Mouse (Mus musculus): ENCODE measurements around the gene Ret. TPM values are rescaled to one million over a fixed set of nuclear protein-coding genes. Genes with fewer than 3 reads are reported as not detected.

Gene Ret
- polyA plus RNA-seq, 1 experiment from 2014 or later = 17.0 TPM

DNA sequence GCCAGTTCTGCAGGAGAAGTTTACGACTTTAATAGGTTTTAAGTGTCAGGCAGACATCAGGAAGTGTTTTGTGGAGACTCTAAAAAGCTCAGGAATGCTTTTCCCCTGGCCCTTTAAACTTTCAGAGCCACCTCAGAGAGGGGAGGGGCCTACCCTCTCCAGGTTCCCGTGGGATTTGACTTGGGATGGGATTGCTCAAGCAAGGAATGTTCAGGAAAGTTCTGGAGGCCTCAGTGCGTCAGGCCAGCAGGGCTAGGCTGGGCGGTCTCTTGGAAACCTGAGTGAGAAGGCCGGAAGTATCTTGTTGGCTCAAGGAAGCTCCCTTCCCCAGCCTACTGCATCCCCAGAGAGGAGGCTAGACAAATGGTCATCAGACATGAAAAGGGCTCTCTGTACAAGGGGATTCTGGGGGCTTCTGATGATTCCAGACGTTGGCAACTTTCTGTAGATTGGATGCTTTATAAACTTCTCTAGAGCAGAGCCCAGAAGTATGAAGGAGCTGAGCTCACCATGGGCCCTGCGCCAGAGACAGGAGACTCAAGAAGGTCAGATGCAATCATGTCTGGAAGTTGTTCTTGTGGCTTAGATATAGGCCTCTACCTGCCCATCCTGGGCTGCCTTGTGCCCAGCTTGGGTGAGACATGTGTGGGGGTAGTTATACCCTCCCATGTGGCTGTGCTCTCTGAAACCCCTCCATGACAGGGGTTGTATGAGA is 7.8 kb upstream of the Ret start:
- no peak overlapping the region for H3K9ac ChIP-seq
- ATAC-seq (ENCODE audit: low FRiP score) = no peak
- H3K4me1 ChIP-seq (replicated peaks; ENCODE audit: control insufficient read depth, insufficient read depth, low read length) = no peaks in the 10 kb centered on the region
- H3K36me3 ChIP-seq (replicated peaks; ENCODE audit: control insufficient read depth, insufficient read depth) = no peaks in the 10 kb centered on the region
- 58% methylated on average over 7 of the region's 7 CpGs for WGBS
- no peak overlapping the region for H3K27ac ChIP-seq
- no peak overlapping the region for H3K4me2 ChIP-seq (replicated peaks)
- no peak overlapping the region for H3K4me3 ChIP-seq (replicated peaks; ENCODE audit: low read length)
- no peaks in the 10 kb centered on the region for H3K27me3 ChIP-seq (ENCODE audit: control insufficient read depth, insufficient read depth, low read length)
- DNase-seq (ENCODE audit: low spot score) = no peak
- H3K9me3 ChIP-seq (ENCODE audit: control insufficient read depth, low read length) = no peaks in the 10 kb centered on the region

DNA sequence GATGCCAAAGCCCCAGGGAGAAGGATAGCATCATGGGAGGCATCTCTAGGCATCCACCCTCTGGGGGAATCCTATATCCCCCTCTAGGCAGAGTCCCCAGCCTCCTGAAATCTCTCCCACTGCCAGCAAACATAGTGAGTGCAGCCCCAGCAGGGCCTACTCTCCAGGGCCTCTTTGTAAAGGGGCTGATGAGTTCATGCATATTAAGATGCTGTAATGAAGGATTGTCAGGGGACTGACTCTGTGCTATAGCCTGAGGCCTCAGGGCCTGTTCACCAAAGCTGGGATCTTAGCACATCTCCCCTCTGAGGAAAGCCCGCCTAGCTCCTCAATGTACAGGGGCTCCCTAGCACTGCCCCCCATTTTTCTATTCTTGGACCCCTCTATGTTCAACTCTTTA is 6.6 kb upstream of the Ret start:
- H3K9me3 ChIP-seq (ENCODE audit: control insufficient read depth, low read length) = no peaks in the 10 kb centered on the region
- ATAC-seq (ENCODE audit: low FRiP score) (no peak), DNase-seq (ENCODE audit: low spot score) (no peak)
- no peak overlapping the region for H3K9ac ChIP-seq
- WGBS = 62% methylated on average over 1 of the region's 1 CpGs
- no peaks in the 10 kb centered on the region for H3K36me3 ChIP-seq (replicated peaks; ENCODE audit: control insufficient read depth, insufficient read depth)
- no peak overlapping the region for H3K4me3 ChIP-seq (replicated peaks; ENCODE audit: low read length)
- H3K4me2 ChIP-seq (replicated peaks) = no peak overlapping the region
- peaks cover 6% of the 10 kb centered on the region for H3K27me3 ChIP-seq (ENCODE audit: control insufficient read depth, insufficient read depth, low read length)
- H3K4me1 ChIP-seq (replicated peaks; ENCODE audit: control insufficient read depth, insufficient read depth, low read length) = no peaks in the 10 kb centered on the region
- no peak overlapping the region for H3K27ac ChIP-seq

DNA sequence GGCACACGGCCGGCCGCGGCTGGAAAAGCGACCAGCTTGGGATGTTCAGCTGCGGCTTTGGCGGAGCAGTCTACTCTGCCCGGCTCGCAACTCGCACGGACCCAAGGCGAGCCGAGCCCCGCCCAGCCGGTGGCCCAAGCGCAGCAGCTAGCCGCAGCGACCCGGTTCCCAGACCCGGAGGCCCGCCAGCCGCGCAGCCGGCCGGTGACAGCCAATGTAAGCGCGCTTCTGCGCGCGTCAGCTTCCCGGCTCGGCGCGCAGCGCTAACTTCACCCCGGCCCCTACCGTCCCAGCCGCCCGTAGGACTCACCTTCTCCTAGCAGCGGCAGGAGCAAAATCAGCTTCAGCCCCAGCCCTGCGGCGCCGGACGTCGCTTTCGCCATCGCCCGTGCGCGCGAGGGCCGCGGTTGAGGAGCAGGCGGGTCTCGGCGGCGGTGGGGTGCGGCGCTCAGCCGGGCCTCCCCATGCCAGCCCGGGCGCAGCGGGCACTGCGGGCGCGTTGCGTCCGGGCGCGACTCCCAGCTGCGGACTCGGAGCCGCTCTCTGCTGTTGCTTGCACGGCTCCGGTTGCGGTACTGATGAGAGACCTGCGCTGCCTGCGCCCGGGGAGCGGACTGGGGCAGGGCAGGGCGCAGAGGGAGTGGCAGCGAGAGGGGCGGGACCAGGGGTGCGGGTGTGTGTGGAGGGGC is 623 bp downstream of the Ret start:
- H3K27me3 ChIP-seq (ENCODE audit: control insufficient read depth, insufficient read depth, low read length) = peaks cover 36% of the 10 kb centered on the region
- 0 out of 2 replicates have a peak, but pooled peaks cover 5% of the 10 kb centered on the region for H3K4me1 ChIP-seq (replicated peaks; ENCODE audit: control insufficient read depth, insufficient read depth, low read length)
- peak; percentile 28 for DNase-seq (ENCODE audit: low spot score)
- peak overlapping the region; percentile 62 for H3K9ac ChIP-seq
- no peaks in the 10 kb centered on the region for H3K36me3 ChIP-seq (replicated peaks; ENCODE audit: control insufficient read depth, insufficient read depth)
- H3K4me2 ChIP-seq (replicated peaks) = peak overlapping the region; percentile 93
- peak overlapping the region; percentile 58 for H3K4me3 ChIP-seq (replicated peaks; ENCODE audit: low read length)
- peak; percentile 45 for ATAC-seq (ENCODE audit: low FRiP score)
- no peaks in the 10 kb centered on the region for H3K9me3 ChIP-seq (ENCODE audit: control insufficient read depth, low read length)
- WGBS = under 1% methylated on average over 84 of the region's 84 CpGs
- peak overlapping the region; percentile 17; the same call in 1 of the 2 replicates for H3K27ac ChIP-seq

DNA sequence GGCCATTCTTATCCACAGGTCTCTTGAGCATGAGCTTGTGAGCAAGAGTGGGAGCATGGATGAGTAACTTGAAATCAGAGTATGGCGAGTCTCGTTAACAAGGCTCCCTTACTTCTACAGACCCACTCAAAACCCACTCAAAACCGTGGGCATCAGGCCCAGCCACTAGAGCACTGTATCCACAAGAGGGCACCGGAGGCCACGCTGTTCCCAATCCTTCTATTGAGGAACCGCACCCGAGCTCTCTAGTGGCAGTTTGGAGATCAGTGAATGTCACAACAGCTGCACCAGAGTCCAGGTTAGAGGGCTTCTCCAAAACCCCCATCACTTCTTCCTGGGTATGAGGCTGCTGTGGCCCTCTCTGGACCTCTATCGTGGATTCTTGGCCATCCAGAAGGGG is 2.4 kb downstream of the Ret start:
- Histone ChIP-seq H3K4me3 (replicated peaks; ENCODE audit: low read length) (no peak overlapping the region; the same call in 1 of the 2 replicates), H3K4me1 (replicated peaks; ENCODE audit: control insufficient read depth, insufficient read depth, low read length) (0 out of 2 replicates have a peak, but pooled peaks cover 5% of the 10 kb centered on the region), H3K36me3 (replicated peaks; ENCODE audit: control insufficient read depth, insufficient read depth) (no peaks in the 10 kb centered on the region), H3K9ac (no peak overlapping the region), H3K4me2 (replicated peaks) (peak overlapping the region; percentile 93; the same call in 1 of the 2 replicates), H3K27me3 (ENCODE audit: control insufficient read depth, insufficient read depth, low read length) (peaks cover 36% of the 10 kb centered on the region), H3K27ac (no peak overlapping the region), H3K9me3 (ENCODE audit: control insufficient read depth, low read length) (no peaks in the 10 kb centered on the region)
- ATAC-seq (ENCODE audit: low FRiP score) = no peak
- peak; percentile 79 for DNase-seq (ENCODE audit: low spot score)
- WGBS = 31% methylated on average over 8 of the region's 8 CpGs

DNA sequence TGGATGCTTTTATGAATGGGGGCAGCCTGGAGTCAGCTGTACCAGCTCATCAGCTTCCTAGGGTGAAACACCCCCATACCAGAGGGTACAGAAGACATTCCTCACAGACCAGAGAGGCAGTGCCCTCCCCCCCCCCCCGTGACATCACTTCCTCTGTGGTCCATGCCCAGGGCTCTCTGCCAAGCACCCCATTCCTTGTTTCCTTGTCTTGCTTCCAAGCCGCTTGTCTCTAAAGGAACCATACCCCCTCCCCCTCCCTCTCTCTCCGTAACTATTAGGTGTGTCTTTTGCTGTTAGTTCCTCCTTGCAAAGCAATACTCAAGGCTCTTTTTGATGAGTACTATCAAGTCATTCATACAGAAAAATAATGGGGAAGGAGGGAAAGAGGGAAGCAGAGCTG is 4.6 kb downstream of the Ret start:
- Histone ChIP-seq H3K9me3 (ENCODE audit: control insufficient read depth, low read length) (no peaks in the 10 kb centered on the region), H3K4me2 (replicated peaks) (no peak overlapping the region), H3K4me3 (replicated peaks; ENCODE audit: low read length) (no peak overlapping the region), H3K36me3 (replicated peaks; ENCODE audit: control insufficient read depth, insufficient read depth) (no peaks in the 10 kb centered on the region), H3K27ac (no peak overlapping the region), H3K9ac (no peak overlapping the region), H3K27me3 (ENCODE audit: control insufficient read depth, insufficient read depth, low read length) (peaks cover 18% of the 10 kb centered on the region), H3K4me1 (replicated peaks; ENCODE audit: control insufficient read depth, insufficient read depth, low read length) (0 out of 2 replicates have a peak, but pooled peaks cover 3% of the 10 kb centered on the region)
- ATAC-seq (ENCODE audit: low FRiP score) (no peak), DNase-seq (ENCODE audit: low spot score) (no peak)
- 49% methylated on average over 2 of the region's 3 CpGs for WGBS

GRCm38 (mm10) chr6:118192199-118192598 is 5.3 kb downstream of the Ret start:
- no peak overlapping the region for H3K27ac ChIP-seq
- H3K4me3 ChIP-seq (replicated peaks; ENCODE audit: low read length) = no peak overlapping the region
- H3K36me3 ChIP-seq (replicated peaks; ENCODE audit: control insufficient read depth, insufficient read depth) = no peaks in the 10 kb centered on the region
- no peak overlapping the region for H3K9ac ChIP-seq
- H3K4me2 ChIP-seq (replicated peaks) = no peak overlapping the region
- DNase-seq (ENCODE audit: low spot score) (no peak), ATAC-seq (ENCODE audit: low FRiP score) (no peak)
- WGBS = 66% methylated on average over 4 of the region's 4 CpGs
- no peaks in the 10 kb centered on the region for H3K4me1 ChIP-seq (replicated peaks; ENCODE audit: control insufficient read depth, insufficient read depth, low read length)
- no peaks in the 10 kb centered on the region for H3K9me3 ChIP-seq (ENCODE audit: control insufficient read depth, low read length)
- H3K27me3 ChIP-seq (ENCODE audit: control insufficient read depth, insufficient read depth, low read length) = peaks cover 13% of the 10 kb centered on the region

DNA sequence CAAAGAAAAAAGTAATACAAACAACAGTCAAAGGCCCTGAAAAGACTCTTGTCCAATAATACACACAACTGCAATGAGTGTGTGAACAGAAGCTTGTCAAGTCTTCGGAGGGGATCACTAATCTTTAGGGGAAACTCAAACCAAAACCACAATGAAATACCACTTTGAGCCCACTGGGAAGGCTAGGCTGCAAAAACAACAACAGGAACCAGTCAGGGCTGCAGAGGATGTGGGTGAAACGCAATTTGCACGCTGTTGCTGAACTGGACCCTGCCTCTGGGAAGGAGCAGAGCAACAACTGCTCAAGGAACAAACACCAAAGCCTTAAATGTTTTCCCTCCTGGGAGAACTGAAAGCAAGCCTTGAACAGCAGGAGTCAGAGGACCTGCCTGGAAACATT is 7.8 kb downstream of the Ret start:
- H3K4me2 ChIP-seq (replicated peaks) = no peak overlapping the region
- DNase-seq (ENCODE audit: low spot score) (no peak), ATAC-seq (ENCODE audit: low FRiP score) (no peak)
- H3K9ac ChIP-seq = no peak overlapping the region
- H3K27me3 ChIP-seq (ENCODE audit: control insufficient read depth, insufficient read depth, low read length) = peaks cover 1% of the 10 kb centered on the region; the same call in 1 of the 2 replicates
- no peak overlapping the region for H3K4me3 ChIP-seq (replicated peaks; ENCODE audit: low read length)
- no peak overlapping the region for H3K27ac ChIP-seq
- WGBS = 69% methylated on average over 3 of the region's 3 CpGs
- H3K4me1 ChIP-seq (replicated peaks; ENCODE audit: control insufficient read depth, insufficient read depth, low read length) = no peaks in the 10 kb centered on the region
- H3K36me3 ChIP-seq (replicated peaks; ENCODE audit: control insufficient read depth, insufficient read depth) = no peaks in the 10 kb centered on the region
- no peaks in the 10 kb centered on the region for H3K9me3 ChIP-seq (ENCODE audit: control insufficient read depth, low read length)

DNA sequence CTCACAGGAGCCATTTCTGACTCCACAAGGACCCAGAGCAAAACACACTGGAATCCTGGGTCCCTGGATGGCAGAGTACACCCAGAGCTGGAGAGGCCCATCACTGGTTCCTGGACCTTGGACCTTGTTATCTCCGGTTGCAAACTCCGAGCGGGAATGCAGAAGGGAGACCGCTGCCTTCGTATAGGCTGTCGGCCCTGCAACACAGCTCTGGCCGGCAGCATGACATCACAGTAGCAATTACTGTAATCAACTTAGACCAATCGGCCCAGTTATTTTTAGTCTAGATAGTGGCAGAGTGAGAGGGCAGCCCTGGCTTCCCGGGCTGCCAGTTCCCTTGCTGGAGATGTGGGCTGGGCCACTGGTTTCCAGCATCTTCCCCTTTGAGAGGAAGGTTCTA is 8.9 kb downstream of the Ret start:
- H3K4me2 ChIP-seq (replicated peaks) = no peak overlapping the region
- no peak for ATAC-seq (ENCODE audit: low FRiP score)
- WGBS = 89% methylated on average over 9 of the region's 9 CpGs

GRCm38 (mm10) chr6:118187285-118187641 is 10.3 kb downstream of the Ret start:
- no peak overlapping the region for H3K4me2 ChIP-seq (replicated peaks)
- no peak for ATAC-seq (ENCODE audit: low FRiP score)
- no peaks in the 10 kb centered on the region for H3K4me1 ChIP-seq (replicated peaks; ENCODE audit: control insufficient read depth, insufficient read depth, low read length)
- H3K36me3 ChIP-seq (replicated peaks; ENCODE audit: control insufficient read depth, insufficient read depth) = no peaks in the 10 kb centered on the region
- H3K9ac ChIP-seq = no peak overlapping the region
- no peaks in the 10 kb centered on the region for H3K9me3 ChIP-seq (ENCODE audit: control insufficient read depth, low read length)
- no peak for DNase-seq (ENCODE audit: low spot score)
- 75% methylated on average over 3 of the region's 3 CpGs for WGBS
- no peak overlapping the region for H3K27ac ChIP-seq
- H3K4me3 ChIP-seq (replicated peaks; ENCODE audit: low read length) = no peak overlapping the region
- H3K27me3 ChIP-seq (ENCODE audit: control insufficient read depth, insufficient read depth, low read length) = no peaks in the 10 kb centered on the region

More for the DNA sequence above, 8.9 kb downstream of the Ret start:
- no peaks in the 10 kb centered on the region for H3K36me3 ChIP-seq (replicated peaks; ENCODE audit: control insufficient read depth, insufficient read depth)
- no peak overlapping the region for H3K9ac ChIP-seq
- H3K9me3 ChIP-seq (ENCODE audit: control insufficient read depth, low read length) = no peaks in the 10 kb centered on the region
- no peaks in the 10 kb centered on the region for H3K27me3 ChIP-seq (ENCODE audit: control insufficient read depth, insufficient read depth, low read length)
- no peak overlapping the region for H3K4me3 ChIP-seq (replicated peaks; ENCODE audit: low read length)
- H3K27ac ChIP-seq = no peak overlapping the region
- no peaks in the 10 kb centered on the region for H3K4me1 ChIP-seq (replicated peaks; ENCODE audit: control insufficient read depth, insufficient read depth, low read length)
- DNase-seq (ENCODE audit: low spot score) = no peak

Data from hindbrain, embryonic 14.5 days (tissue).